Mouse (Mus musculus) small intestine, adult 2 months (tissue): ENCODE measurements around the gene Phb2. TPM values are rescaled to one million over a fixed set of nuclear protein-coding genes. Genes with fewer than 3 reads are reported as not detected.

Source experiments
- H3K27ac ChIP-seq: fragments of 200-500 bp; 2 replicates; pipeline ENCODE4 v1.5.1; 2012; ENCODE audit warnings: low read depth, low read length, control low read depth, inconsistent platforms; ENCODE audit not compliant: insufficient read depth
- H3K27me3 ChIP-seq: fragments of 200-500 bp; 2 replicates; pipeline ENCODE4 v1.6.1; 2012; ENCODE audit warnings: mild to moderate bottlenecking, moderate library complexity, low read length, inconsistent platforms; ENCODE audit not compliant: control insufficient read depth, insufficient read depth
- H3K36me3 ChIP-seq: fragments of 200-500 bp; 2 replicates; pipeline ENCODE4 v1.6.1; 2012; ENCODE audit warnings: mild to moderate bottlenecking, low read length, control low read depth, inconsistent platforms; ENCODE audit not compliant: control insufficient read depth, insufficient read depth
- H3K4me1 ChIP-seq: fragments of 200-500 bp; 2 replicates; pipeline ENCODE4 v1.6.1; 2012; ENCODE audit warnings: low read length, inconsistent platforms, mixed read lengths; ENCODE audit not compliant: control insufficient read depth, insufficient read depth, insufficient read length
- H3K4me3 ChIP-seq: fragments of 200-500 bp; 2 replicates; pipeline ENCODE4 v1.5.1; 2012; ENCODE audit warnings: low read depth, mild to moderate bottlenecking, control low read depth, inconsistent platforms, low read length, moderate library complexity
- CTCF ChIP-seq: fragments of 200-500 bp; IDR thresholded peaks from 2 replicates; pipeline ENCODE4 v1.5.1; 2012; ENCODE audit warnings: low read depth, mild to moderate bottlenecking, control low read depth, inconsistent platforms, low read length, moderate library complexity, mixed read lengths; ENCODE audit not compliant: insufficient replicate concordance, insufficient read length; ENCODE audit errors: extremely low read depth
- POLR2A ChIP-seq: fragments of 200-500 bp; IDR thresholded peaks from 2 replicates; pipeline ENCODE4 v1.6.1; 2012; ENCODE audit warnings: low read depth, mild to moderate bottlenecking, control low read depth, inconsistent platforms, low read length, moderate library complexity
- WGBS: fragments of 180-500 bp; shearing (Covaris S2); methylation state at CpG from one replicate; pipeline ENCODE4 v1.1.7; 2018; 5-methylcytosine and 5-hydroxymethylcytosine counted together
- polyA plus RNA-seq: library from polyadenylated mRNA; depleted of rRNA; stranded (reverse); fragments of >200 nt; gene quantifications from 2 replicates; pipeline ENCODE4 v1.2.3, GENCODE M21; 2012

The Phb2 gene
- polyA plus RNA-seq, 1 experiment: 122 TPM

DNA sequence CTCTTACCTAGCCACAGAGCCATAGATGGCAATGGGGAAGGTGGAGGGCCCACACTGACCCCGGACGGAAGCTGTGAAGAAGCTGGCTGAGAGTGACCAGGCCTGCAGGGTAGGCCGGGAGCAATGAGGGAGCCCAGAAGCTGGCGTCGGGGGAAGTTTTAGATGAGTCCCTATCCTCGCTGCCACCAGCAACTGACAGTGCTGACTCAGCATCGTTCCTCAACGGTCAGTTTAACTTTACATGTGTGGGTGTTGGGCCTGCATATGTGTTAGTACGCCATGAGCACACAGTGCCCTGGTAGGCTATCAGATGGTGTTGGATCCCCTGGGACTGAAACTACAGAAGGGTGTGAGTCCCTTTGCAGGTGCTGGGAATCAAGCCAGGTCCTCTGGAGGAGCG is 12.3 kb downstream of the Phb2 start:
- Histone ChIP-seq H3K27ac (0 out of 2 replicates have a peak overlapping the region, but pooled peaks have one; percentile 13), H3K4me3 (no peak overlapping the region), H3K36me3 (peaks cover 20% of the 10 kb centered on the region; the same call in 1 of the 2 replicates), H3K4me1 (peaks cover 30% of the 10 kb centered on the region), H3K27me3 (no peaks in the 10 kb centered on the region)
- no peak for TF ChIP-seq POLR2A
- 90% methylated on average over 10 of the region's 10 CpGs for WGBS

- no peak overlapping the region for H3K4me3 ChIP-seq
- 89% methylated on average over 10 of the region's 10 CpGs for WGBS
- H3K4me1 ChIP-seq: peaks cover 20% of the 10 kb centered on the region
- H3K27ac ChIP-seq: no peak overlapping the region
- peaks cover 22% of the 10 kb centered on the region; the same call in 1 of the 2 replicates for H3K36me3 ChIP-seq
- H3K27me3 ChIP-seq: no peaks in the 10 kb centered on the region
- no peak for TF ChIP-seq CTCF
- no peak for TF ChIP-seq POLR2A
Observed at GRCm38 (mm10) chr6:124728621-124729020, 16.5 kb downstream of the Phb2 start.

GRCm38 (mm10) chr6:124729850-124730705 is 17.9 kb downstream of the Phb2 start:
- 85% methylated on average over 8 of the region's 8 CpGs for WGBS
- Histone ChIP-seq H3K4me3 (peak overlapping the region; percentile 35), H3K27me3 (no peaks in the 10 kb centered on the region), H3K27ac (peak overlapping the region; percentile 72), H3K36me3 (peaks cover 12% of the 10 kb centered on the region; the same call in 1 of the 2 replicates), H3K4me1 (peaks cover 15% of the 10 kb centered on the region)
- TF ChIP-seq CTCF (no peak), POLR2A (no peak)

DNA sequence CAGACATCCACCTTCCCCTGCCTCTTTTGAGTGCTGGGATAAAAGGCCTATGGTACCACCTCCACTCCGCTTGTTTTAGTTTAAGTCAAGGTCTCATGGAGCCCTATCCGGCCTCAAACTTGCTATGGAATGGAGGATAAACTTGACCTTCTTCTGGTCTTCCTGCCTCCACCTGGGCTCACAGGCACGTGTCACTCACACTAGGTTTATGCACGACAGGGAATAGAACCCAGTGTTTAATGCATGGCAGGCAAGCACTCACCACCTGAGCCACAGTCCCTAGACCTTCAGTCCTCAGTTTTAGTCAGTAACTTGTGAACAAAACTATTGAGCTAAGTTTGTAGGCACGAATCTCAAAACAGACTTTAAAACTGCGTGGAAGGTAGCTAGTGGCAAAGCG is 18.9 kb downstream of the Phb2 start:
- no peaks in the 10 kb centered on the region for H3K27me3 ChIP-seq
- H3K27ac ChIP-seq: peak overlapping the region; percentile 20; the same call in 1 of the 2 replicates
- 84% methylated on average over 7 of the region's 7 CpGs for WGBS
- H3K36me3 ChIP-seq: peaks cover 9% of the 10 kb centered on the region; the same call in 1 of the 2 replicates
- H3K4me3 ChIP-seq: no peak overlapping the region
- H3K4me1 ChIP-seq: peaks cover 15% of the 10 kb centered on the region
- no peak for TF ChIP-seq POLR2A
- no peak for TF ChIP-seq CTCF

DNA sequence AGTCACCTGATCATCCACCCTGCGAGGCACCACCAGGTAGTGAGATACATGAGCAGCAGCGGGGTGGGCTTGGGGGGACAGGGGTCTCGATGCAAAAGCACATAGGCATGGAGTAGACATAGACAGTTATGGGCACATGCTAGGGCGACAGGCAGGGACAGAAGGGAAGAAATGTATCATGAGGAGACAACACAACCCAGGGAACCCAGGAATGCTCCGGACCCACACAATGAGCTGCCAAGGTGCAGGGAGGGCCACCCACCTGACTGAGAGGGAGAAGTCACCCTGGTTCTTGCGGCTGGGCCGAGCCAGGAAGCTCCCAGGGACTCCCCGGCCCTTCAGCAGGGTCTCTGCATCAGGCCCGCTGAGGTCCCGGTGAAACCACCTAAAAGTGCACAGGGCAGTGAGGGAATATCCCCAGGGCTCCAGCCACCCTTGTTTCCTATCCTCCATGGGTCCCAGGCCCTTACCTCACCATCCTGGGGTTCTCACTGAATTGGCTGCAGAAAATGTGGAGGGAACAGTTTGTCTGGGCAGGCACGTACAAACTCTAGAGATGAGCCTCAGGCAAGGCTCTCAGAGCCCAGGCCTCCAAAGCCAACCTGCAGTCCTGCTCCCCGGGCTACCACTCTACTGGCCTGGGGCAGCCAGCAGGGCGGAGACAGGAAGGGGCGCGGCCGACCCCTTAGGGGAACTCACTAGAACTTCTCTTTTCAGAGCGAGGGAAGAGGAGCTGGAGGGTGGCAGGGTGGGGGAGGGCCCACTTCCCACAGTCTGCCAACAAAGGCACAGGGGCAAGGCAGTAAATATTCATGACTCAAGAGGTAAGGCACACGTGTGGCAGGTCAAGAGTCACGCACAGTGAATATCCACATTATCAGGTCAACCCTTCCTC is 20.6 kb downstream of the Phb2 start:
- Histone ChIP-seq H3K36me3 (peaks cover 5% of the 10 kb centered on the region; the same call in 1 of the 2 replicates), H3K27ac (peak overlapping the region; percentile 84), H3K4me1 (peaks cover 13% of the 10 kb centered on the region), H3K4me3 (peak overlapping the region; percentile 60), H3K27me3 (no peaks in the 10 kb centered on the region)
- 56% methylated on average over 19 of the region's 19 CpGs for WGBS
- TF ChIP-seq POLR2A (peak; percentile 45; the same call in 1 of the 2 replicates), CTCF (no peak)

DNA sequence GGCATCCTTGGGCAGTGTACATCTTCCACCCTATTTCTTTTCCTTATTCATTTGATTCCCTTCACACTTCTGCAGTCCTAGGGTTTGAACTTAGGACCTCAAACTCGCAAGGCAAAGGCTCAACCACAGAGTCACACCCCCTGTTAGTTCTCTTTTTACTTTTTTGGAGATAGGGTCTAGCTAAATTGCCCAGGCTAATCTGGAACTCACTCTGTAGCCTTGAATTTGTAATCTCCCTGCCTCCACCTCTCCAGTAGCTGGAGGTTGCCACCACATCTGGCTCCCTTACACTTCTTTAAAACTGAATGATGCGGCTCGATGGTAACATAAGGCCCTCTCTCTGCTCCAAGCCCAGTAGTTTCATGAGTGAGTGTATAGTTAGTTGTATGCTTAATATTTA is 22.3 kb downstream of the Phb2 start:
- WGBS: 91% methylated on average over 3 of the region's 3 CpGs
- no peak for TF ChIP-seq POLR2A
- no peak for TF ChIP-seq CTCF

More for the DNA sequence above, 22.3 kb downstream of the Phb2 start:
- no peak overlapping the region for H3K27ac ChIP-seq
- peaks cover 11% of the 10 kb centered on the region for H3K4me1 ChIP-seq
- H3K4me3 ChIP-seq: no peak overlapping the region
- peaks cover 2% of the 10 kb centered on the region; the same call in 1 of the 2 replicates for H3K36me3 ChIP-seq
- no peaks in the 10 kb centered on the region for H3K27me3 ChIP-seq
